Mouse (Mus musculus): ENCODE data around the gene Pla2g15.

- TF ChIP-seq FLI1 (IDR thresholded peaks at IDR 0.05; ENCODE audit: low read length): no peak
- TF ChIP-seq GATA1 (IDR thresholded peaks at IDR 0.05; ENCODE audit: borderline replicate concordance, low read length): no peak
These were observed 20.8 kb upstream of the Pla2g15 start for GRCm38 (mm10) chr8:106129232-106129930.
